Mouse (Mus musculus): ENCODE data around the gene Mettl13. TPM values are rescaled to one million over a fixed set of nuclear protein-coding genes. Genes with fewer than 3 reads are reported as not detected.

The Mettl13 gene
- 8.0 TPM for polyA plus RNA-seq (2015; fragmentation: Illumina TruSeq; extraction: RNeasy Lipid Tissue Mini Kit (QIAGEN cat#74804); ENCODE audit: insufficient read depth, low replicate concordance)

DNA sequence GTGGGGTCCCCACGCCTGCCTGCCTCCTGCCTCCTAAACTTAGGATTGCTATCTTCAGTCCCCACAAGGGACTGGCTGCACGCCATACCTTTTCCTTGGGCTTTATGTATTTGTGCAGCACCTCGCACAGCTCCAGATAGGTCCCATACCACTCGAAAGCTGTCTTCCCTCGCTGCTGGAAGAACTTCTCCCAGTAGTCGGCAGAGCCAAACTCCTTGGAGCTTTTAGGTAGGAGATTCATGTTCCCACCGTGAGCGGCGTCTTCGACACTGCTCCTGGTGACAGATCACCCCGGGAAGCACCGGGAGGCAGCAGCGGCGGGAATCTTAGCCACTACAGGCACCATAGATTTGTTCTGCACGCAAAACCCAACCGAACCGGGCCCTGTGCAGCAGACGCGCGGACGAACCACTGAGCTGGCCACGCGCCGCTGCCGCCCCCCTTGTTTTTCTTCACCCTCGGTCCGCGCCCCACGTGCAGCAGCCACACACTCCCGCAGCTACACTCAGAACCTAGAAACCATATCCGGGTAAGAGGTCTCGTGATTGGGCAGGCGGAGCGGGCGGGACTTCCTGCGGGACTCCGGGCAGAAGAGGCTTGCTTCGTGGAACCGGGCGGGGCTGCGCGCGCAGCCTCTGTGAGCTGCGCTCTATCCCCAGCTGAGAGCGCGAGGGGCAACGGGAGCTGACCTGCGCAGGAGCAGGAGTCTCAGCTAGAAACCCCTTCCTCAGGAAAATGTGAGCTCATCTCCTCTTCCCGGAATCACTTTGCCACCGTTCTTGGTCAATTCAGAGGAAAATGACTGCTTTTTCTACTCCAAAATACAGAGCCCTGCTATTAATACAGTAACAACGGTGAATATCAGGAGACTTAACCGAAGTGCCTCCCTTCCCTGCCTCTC is at the start of gene Mettl13:
Mettl13 (minus strand) TSS at position 536 of the 901 bp plus-strand sequence.

DNA sequence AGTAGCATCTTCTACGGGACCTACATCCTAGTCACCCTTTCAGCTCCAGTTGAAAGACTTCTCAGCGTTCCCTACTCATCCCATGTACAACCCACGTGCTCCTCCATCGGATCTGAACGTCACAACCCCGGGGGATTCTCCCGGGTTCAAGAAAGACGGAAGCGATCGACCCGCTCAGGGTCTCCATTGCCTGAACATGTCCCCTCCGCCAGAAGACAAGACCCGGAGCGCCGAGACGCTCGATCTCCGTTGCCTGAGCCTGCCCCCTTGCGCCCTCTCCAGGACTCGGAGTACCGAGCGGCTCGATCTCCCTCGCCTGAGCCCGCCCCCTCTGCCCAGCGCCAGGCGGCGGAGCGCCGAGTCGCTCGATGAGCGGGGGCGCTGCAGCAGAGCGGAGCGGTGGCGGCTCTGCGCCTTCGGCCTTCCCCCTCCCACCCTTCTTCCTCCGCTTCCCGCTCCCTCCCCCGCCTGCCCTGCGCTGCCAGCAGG is 22.0 kb upstream of the Mettl13 start, which contains the start of gene Vamp4:
Vamp4 (plus strand) TSS at position 256 of the 489 bp plus-strand sequence.

Other genes with a start within 250 kb of the Mettl13 start
- gene Dnm3, start 70.5 kb downstream of the Mettl13 start, polyA plus RNA-seq (2015; fragmentation: Illumina TruSeq; extraction: RNeasy Lipid Tissue Mini Kit (QIAGEN cat#74804); ENCODE audit: insufficient read depth, low replicate concordance): 2.6 TPM
- gene Vamp4, start 22.0 kb upstream of the Mettl13 start, polyA plus RNA-seq (2015; fragmentation: Illumina TruSeq; extraction: RNeasy Lipid Tissue Mini Kit (QIAGEN cat#74804); ENCODE audit: insufficient read depth, low replicate concordance): 91.0 TPM
- gene Myoc, start 90.6 kb upstream of the Mettl13 start, polyA plus RNA-seq (2015; fragmentation: Illumina TruSeq; extraction: RNeasy Lipid Tissue Mini Kit (QIAGEN cat#74804); ENCODE audit: insufficient read depth, low replicate concordance): not detected
- not detected for gene Myocos, start 109.7 kb upstream of the Mettl13 start, polyA plus RNA-seq (2015; fragmentation: Illumina TruSeq; extraction: RNeasy Lipid Tissue Mini Kit (QIAGEN cat#74804); ENCODE audit: insufficient read depth, low replicate concordance)
- 159 TPM for gene Prrc2c, start 192.0 kb upstream of the Mettl13 start, polyA plus RNA-seq (2015; fragmentation: Illumina TruSeq; extraction: RNeasy Lipid Tissue Mini Kit (QIAGEN cat#74804); ENCODE audit: insufficient read depth, low replicate concordance)

All from spleen, adult 10 weeks (tissue).